Mouse (Mus musculus): Measurements from ENCODE around the gene Tbcd.
A peak's percentile ranks its signal among the peaks of the same experiment; 100 is the strongest.

Tbcd gene

DNA sequence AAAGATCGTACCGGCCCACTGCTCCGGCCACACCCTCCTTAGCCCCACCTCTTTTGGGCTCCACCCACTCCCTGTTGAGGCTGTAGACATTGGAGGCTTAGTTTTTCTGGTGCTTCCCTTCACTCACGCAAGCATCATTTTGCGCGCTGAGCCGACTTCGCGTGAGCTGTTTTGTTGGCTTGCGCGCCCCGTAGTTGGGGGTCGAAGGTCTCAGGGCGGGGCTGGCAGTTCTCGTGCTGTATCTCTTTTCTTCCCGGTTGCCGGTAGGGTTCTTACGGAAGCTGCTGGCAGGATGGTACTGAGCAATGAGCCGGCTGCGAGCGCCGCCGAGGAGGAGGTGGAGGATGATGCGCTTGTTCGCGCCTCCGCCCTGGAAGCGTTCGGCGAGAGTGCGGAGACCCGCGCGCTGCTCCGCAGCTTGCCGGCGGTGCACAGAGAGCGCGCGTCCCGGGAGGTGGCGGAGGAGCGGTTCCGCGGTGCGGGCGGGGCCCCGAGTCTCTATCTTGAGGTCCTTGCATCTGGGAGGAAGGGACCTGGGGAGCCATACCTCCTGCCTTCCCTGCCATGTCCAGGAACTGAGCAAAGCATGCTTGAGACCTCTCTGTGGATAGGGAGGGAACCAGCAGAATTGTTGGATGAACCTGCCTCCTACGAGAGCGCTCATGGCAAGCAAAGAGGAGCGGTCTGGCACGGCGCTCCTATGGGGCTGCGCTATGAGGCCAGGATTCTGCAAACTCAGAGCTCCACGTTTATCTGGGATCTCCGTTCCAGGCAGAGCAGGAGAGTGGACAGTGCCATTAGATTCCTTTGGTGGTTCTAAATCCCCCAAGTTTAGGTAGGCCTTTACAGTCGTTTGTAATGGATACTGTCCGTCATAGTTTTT is at the start of gene Tbcd:
Gene Tbcd, plus strand, starts transcription at position 197 of the 883 bp plus-strand sequence.
- peak; percentile 96 for DNase-seq (ENCODE audit: low spot score)

DNA sequence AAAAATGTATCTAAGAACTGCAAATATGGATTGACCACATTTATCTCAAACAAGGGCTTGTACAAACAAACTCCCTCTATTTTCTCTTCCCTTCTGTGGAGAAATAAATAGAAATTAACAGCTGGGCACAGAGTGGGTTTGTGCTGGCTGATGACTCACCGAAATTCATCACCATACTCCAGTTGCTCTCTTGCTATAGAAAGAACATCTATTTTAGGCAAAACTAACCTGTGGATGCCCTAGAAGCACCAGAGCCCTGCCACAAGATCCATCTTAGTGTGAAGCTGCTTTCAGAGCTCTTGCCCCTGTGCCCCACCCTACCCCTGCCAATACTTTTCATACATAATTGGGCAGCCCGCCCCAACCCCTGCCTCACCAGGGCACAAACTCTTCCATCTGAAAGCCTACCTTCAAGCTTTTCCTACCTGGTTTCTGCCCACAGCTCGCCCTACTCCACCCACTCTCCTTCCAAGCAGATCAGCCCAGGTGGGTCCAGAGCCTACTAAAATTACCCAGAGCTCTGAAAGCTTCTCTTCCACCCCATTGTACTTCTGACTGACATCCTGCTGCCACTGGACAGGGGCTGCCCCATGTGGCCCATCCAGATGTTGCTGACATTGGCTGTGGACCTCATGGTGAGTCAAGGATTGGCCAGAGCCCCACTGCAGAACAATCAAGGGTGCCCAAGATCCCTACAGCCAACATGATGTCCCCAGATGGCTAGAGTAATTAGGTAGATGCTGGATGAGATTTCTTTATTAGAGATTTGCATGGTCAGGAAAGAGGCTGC is 44.2 kb upstream of the Tbcd start:
- no peak for DNase-seq (ENCODE audit: low spot score)

DNA sequence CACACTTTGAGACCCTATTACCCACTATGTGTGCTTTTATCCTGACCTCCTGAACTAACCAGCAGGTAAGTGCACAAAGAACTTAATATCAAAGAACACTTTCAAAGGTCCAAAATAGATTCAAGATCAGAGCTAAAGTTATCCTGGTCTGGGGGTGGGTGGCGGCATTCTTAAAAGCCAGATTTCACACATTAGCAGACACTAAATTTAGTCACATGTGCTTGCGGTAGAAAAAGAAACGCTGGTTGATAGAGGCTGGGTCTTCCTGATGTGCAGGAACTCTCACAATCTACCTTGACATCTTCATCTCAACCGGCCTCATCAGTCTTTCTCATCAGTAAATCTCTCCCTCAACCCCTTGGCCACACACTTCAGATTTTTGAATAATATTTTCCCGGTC is 37.0 kb upstream of the Tbcd start:
- DNase-seq (ENCODE audit: low spot score), result no peak

DNA sequence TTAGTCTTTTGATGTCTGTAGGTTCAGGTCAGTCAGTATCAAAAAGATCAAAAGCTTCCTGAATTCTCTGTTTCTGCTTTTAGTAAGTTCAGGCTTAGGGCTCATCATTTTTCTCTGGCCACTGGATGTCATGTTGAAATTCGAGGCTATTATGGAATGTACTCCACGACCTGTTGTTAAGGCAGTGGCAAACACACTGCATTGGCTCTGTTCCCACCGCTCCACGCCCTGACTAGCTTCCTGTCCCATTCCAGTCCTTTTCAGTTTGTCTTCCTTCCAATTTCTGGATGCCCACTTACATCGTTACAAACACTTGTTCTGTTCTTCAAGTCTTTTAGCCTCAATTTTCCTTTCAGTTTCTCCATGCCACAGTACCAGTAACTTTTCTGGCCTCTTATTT is 36.4 kb upstream of the Tbcd start:
- no peak for DNase-seq (ENCODE audit: low spot score)

DNA sequence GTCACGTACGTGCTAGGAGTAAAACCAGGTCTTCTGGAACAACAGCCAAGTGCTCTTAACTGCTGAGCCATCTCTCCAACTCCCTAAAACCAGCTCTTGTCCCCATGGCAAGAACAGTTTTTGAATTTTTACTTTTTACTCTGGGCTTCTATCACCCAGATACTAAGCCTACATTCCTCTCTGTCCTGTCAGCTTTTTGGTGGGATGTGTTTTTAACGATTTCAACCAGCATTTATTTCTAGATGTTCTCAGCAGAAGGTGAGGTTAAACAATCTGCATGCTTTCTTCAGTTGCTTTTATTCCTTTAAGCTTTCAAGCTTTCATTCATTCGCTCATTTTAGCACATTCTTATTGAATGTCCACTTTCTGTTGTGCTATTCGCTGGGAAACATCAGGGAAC is 33.8 kb upstream of the Tbcd start:
- no peak for DNase-seq (ENCODE audit: low spot score)

DNA sequence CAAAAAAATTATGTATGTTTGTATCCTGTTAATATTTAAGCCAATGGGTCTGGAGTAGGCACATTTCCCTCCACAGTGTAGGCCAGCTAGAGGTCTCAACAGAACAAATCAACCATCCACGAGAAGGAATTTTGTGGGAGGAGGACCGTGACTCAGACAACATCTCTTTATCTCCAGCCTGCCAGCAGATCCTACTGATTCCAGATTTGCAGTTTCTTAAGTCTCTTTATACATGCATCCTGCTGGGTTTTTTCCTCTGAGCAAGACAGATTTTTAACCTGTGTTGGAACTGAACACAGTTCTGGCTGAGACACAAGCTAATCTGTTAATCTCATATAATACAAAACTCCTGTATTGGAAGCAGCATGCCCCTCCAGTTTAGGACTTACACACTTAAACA is 32.8 kb upstream of the Tbcd start:
- DNase-seq (ENCODE audit: low spot score), result no peak

DNA sequence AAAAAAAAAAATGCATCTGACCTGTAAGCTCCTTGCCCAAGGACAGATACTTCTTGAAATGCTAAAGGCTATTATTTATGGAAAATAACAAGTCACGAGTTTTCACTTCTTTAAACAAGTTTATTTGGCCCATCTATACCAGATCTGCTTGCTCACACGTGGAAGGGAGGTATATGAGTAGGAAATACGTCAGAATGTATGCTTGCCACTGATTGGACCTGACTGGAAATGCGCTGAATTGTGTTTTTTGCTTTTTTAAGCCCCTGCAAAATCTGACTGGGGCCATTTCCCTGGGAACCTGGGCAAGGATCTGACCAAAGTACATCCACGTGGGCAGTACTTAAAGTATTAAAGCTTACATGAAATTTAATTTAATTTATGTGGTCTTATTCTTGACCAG is 31.4 kb upstream of the Tbcd start:
- no peak for DNase-seq (ENCODE audit: low spot score)

DNA sequence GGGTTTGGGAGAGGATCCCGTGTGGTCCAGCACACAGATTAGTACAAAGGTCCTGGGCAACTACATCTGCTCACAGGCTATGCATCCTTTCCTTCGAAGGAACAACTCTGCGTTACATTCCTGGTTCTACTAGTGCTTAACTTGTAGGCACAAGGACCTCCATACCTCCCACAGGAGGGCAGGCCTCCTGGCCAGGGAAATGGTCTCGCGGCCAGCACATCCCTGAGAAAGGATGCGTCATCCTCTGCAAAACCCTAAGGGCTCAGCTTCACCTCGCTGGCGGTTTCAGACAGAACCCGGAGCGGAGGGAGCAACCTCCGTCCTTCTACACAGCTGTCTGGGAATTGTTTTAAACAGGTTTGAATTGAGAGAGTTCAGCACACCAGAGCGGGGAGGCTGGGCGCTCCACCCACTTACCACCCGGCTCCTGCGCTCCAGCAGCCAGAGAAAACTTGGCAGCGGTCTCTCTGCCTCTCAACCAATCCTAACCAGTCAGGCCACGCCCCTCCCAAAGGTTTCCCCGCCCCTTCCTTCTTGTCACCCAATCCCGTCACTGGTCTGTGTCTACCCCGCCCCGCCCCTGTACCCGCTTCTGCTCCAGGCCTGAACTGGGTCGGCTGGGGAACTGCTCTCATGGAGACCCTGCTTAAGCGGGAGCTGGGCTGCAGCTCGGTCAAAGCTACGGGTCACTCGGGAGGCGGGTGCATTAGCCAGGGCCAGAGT is 30.8 kb upstream of the Tbcd start, which contains the start of gene Fn3krp:
Gene Fn3krp, plus strand, starts transcription at position 572 of the 723 bp plus-strand sequence.
- DNase-seq (ENCODE audit: low spot score), result peak; percentile 99

DNA sequence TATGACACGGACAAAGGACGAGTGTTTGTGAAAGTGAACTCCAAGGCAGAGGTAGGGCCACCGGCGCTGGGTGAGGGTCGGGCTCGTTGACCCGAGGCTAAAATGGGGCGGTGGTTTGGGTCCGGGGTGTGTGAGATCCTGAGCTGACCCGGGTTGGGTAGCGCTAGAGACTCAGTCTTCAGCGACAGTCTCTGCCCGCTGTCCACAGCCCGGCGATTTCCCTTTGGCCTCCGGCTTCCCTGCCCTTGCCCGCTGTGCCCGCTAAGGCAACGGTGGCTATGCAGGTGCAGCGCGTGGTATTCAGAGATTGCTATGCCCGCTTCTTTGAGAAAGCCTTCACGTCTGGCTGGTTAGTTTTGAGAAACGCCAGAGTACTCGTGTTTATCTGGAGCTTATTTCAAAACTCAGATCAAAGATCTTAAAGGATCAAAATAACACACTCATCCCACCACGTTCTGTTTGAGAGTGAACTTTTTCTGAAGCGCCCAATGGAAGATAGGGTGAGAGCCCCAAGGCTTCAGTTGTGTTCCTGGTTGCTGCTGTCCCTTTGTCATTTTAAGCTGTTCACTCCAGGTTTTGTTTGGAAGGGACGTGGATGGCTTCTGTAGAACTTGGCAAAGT is 30.1 kb upstream of the Tbcd start:
- no peak for DNase-seq (ENCODE audit: low spot score)

DNA sequence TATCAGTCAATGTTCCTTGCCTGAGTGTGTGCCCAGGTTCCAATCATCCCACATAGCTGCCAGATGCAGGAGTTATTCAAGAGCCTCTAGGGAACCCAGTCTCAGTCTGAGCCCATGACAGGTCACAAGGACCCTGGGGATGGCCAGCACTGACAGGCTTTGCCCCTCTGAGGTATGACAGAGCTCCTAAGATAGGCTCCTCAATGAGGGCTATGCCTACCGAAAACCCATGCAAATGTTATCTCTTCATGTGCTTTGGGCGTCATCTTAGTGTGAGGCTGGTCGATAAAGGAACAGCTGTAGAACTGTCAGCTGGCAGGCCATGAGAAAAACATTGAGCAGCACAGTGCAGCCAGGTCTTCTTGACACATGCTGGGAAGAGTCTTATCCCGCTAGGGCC is 18.4 kb upstream of the Tbcd start:
- DNase-seq (ENCODE audit: low spot score), result no peak

DNA sequence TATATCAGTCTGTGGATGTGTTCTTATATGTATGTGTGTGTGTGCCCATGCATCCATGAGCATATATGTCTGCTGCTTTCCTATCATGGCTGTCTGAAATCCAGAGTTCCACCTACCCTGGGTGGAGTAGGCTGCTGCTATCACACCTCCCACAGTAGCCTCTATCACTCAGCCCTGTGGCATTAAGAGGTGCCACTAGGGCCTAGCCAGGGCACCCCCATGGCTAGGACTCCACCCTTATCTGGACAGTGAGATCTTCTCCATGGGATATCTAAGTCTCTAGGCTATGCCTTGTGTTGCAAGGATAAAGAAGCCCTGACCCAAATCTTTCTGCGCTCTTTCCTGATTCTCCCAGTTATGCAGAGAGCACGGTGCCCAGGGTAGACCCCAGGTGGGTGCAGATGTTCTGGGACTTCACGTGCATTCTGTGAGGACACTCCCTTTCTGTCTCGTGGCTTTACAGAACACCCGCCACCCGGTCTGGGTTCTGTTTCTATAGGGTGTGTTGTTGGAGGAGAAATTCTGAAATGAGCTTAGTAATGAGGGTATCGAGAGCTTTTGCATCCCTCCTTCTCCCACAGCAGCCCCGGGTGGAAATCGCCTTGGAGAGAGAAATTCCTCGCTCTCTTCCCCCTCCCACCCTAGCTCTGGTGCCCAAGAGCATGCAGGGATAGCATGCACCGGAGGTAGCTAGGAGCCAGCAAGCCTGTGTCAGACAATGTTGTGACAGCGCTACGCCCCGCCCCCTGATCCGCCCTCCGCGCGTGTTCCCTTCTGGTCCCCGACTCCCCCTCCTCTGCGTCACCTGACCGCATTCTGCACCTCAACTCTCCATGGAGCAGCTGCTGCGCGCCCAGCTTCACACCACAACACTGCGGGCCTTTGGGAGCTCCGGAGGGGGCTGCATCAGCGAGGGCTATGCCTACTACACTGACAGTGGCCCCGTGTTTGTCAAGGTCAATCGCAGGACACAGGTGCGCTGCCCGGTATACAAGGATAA is 17.3 kb upstream of the Tbcd start, which contains the start of gene Fn3k:
Gene Fn3k, plus strand, starts transcription at position 758 of the 1,000 bp plus-strand sequence.
- peak; percentile 79 for DNase-seq (ENCODE audit: low spot score)

DNA sequence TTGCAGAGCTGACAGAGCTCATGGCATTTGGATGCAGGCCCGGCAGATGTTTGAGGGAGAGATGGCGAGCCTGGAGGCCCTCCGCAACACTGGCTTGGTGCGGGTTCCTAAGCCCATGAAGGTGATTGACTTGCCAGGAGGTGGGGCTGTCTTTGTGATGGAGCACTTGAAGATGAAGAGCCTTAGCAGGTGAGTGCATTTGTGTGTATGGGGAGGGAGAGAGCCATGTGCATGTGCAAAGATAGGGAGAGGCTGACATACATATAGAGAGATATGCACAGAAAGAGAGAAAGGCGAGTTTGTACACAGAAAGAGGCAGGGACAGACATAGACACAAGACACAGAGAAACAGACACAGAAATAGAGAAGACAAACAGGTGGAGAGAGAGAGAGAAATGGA is 14.5 kb upstream of the Tbcd start:
- DNase-seq (ENCODE audit: low spot score), result no peak

DNA sequence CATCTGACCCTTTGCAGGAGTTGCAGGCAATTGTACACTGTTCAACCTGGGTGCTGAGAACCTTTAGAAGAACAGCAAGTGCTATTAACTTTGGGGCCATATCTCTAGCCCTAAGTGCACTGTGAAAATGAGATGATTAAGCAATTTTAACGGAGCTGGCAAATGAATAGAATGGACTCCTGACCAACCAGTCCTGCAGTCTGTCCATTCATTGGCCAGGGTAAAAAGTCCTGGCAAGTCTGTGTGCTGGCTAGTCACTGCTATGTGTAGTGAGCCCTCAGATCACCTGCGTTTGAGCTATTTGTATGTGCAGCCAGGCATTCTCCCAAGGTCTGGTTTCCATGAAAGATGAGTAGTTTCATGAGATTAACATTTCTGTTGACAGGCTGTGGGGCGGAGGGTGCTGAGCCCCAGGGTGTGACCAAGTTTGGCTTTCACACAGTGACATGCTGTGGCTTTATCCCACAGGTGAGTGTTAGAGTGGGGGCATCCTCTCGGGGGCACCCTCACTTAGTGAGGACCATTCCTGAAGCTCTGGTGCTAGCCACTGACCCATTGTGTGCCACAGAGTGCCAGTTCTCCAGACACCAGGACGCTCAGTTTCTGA is 12.0 kb upstream of the Tbcd start:
- no peak for DNase-seq (ENCODE audit: low spot score)

DNA sequence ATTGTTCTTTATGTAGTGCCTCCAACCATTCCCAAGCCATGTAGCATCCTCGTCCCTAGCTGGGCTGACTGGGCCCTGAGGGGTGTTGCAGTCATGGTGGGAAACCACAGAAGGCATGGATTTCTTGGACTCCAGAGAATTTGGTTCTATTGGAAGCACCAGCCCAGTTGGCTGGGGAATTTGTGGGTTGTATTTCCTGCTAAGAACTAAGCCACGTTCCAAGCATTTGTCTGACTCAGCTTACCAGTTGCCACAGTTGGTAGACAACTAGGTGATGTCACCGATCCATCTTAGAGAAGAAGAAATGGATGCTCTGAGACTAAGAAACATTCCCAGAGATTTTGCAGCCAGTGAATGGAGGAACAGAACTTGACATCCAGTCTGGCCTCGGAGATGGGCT is 10.1 kb upstream of the Tbcd start:
- DNase-seq (ENCODE audit: low spot score), result no peak

DNA sequence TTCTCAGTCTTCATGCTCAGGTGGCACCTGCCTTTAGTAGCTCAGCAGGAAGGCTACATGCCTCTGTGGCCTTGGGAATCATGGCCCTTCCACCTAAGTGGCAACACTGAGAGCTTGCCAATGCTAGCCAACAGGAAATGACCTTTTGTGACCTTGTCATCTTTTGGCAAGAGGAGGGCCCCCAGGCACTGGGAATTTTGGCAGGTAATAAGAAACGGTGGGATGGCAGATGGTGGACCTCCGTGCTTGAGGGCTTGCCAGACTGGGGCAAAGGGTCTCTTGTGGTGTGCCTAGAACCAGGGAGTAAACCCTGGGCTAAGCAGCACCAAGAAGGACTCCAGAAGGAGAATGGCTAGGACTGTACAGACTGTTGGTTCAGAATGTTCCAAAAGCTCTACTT is 9.7 kb upstream of the Tbcd start:
- no peak for DNase-seq (ENCODE audit: low spot score)

DNA sequence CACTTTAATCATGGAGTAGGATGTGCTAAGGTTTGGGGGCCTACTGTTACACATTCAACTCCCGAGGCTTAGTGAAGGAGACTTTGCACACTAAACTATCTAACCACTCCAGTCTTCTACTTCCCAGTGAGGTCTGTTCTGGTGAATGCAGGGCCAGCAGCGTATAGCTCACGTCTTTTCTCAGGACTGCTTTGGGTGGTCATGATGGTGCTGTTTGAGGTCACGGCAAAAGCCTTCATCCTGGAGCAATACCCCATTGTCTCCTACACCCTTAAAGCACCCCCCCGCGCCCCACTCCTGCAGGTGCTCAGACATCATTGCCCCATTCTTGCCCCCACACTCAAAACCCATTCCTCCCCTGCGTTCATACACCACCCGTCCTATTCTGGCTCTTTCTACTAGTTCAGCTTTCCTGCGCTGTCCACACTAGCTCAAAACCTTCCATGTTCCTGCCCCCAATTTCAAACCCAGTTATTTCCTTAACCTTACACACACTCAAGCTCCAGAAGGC is 478 bp upstream of the Tbcd start:
- no peak for DNase-seq (ENCODE audit: low spot score)

DNA sequence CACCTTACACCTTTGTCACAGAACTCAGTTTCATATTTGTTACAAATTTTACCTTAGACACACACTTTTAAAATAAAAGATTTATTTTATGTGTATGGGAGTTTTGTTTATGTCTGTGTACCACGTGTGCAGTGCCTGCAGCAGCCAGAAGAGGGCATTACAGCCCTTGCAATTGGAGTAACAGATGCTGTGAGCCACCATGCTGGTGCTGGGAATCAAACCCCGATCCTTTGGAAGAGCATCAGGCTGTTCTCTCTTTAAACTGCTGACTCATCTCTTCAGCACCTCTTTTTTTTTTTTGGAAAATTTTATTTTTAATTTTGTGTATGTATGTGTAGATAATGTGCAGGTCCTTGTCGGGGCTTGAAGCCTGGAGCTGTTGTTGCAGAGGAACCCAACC is 6.1 kb downstream of the Tbcd start:
- no peak for DNase-seq (ENCODE audit: low spot score)

DNA sequence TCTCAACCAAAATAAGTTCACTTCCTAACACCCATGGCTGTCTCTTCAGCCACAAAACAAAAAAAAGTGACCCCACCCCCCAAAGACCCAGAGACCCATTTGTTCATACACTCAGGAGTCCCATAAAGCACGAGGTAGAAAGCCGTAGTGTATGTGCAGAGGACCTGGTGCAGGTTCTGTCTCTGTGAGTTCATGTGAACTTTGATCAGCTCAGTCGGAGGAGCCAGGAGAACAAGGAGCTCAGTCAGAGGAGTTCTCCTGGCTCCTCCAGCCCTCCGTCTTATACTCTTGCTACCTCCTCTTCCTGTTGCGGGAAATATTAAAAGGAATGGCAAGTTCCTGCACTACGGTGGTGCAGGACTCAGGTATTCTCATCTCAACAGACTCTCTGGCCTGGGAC is 15.7 kb downstream of the Tbcd start:
- no peak for DNase-seq (ENCODE audit: low spot score)

DNA sequence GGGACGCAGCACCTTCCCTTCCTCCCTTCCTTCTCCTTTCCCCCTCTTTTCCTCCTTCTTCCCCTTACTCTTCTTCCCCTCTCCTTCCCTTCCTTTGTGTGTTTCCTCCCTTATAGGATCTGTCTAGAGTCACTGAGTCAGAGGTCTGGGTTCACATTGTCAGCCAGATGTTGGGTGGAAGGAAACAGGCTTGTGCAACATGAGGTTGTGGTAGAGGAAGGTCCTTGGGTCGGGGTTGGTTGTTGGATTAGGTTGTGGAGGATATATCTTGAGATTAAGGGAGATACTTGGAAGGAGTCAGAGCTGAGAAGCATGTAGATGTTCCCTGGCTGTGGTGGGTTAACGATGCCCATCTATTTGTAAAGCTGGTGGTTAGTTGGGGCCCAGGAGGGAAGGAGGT is 23.1 kb downstream of the Tbcd start:
- DNase-seq (ENCODE audit: low spot score), result no peak
